Mouse (Mus musculus) hindbrain, embryonic 14.5 days (tissue): ENCODE results near the gene Avp. TPM values are rescaled to one million over a fixed set of nuclear protein-coding genes. Genes with fewer than 3 reads are reported as not detected.

Source experiments
- ATAC-seq: fragments of 200-750 bp; cut with Nextera tagmentation; 2 replicates; pipeline ENCODE4 v1.8.0; 2017; ENCODE audit warnings: moderate number of reproducible peaks, mild to moderate bottlenecking, moderate TSS enrichment, moderate library complexity; ENCODE audit not compliant: low FRiP score
- DNase-seq: peaks from one replicate; pipeline ENCODE4 v3.0.0-alpha.2; 2015; ENCODE audit warnings: low spot score
- H3K27ac ChIP-seq: fragments of 300-500 bp; sonication (generic); 2 replicates; pipeline ENCODE4 v1.5.1; 2014; ENCODE audit warnings: mild to moderate bottlenecking, moderate library complexity
- H3K27me3 ChIP-seq: fragments of 300-500 bp; sonication (generic); 2 replicates; pipeline ENCODE4 v1.6.1; 2014; ENCODE audit warnings: mild to moderate bottlenecking, low read length, mixed read lengths; ENCODE audit not compliant: control insufficient read depth, insufficient read depth
- H3K36me3 ChIP-seq: fragments of 300-500 bp; sonication (generic); replicated peaks from 2 replicates; pipeline ENCODE4 v1.6.1; 2014; ENCODE audit not compliant: control insufficient read depth, insufficient read depth
- H3K4me1 ChIP-seq: fragments of 300-500 bp; sonication (generic); replicated peaks from 2 replicates; pipeline ENCODE4 v1.6.1; 2014; ENCODE audit warnings: antibody characterized with exemption, low read length, mixed read lengths; ENCODE audit not compliant: control insufficient read depth, insufficient read depth
- H3K4me2 ChIP-seq: fragments of 300-500 bp; sonication (generic); replicated peaks from 2 replicates; pipeline ENCODE4 v1.6.1; 2014; ENCODE audit warnings: mild to moderate bottlenecking, moderate library complexity
- H3K4me3 ChIP-seq: fragments of 300-500 bp; sonication (generic); replicated peaks from 2 replicates; pipeline ENCODE4 v1.5.1; 2014; ENCODE audit warnings: mild to moderate bottlenecking, low read length
- H3K9ac ChIP-seq: fragments of 300-500 bp; sonication (generic); 2 replicates; pipeline ENCODE4 v1.6.1; 2014
- H3K9me3 ChIP-seq: fragments of 300-500 bp; sonication (generic); 2 replicates; pipeline ENCODE4 v1.6.1; 2016; ENCODE audit warnings: low read length; ENCODE audit not compliant: control insufficient read depth
- WGBS: fragments of 180-500 bp; shearing (Covaris S2); extraction: QIAGEN DNeasy Blood & Tissue Kit; methylation state at CpG from one replicate; pipeline ENCODE4 v1.1.7; 2014; 5-methylcytosine and 5-hydroxymethylcytosine counted together
- polyA plus RNA-seq: library from polyadenylated mRNA; unstranded; fragments of >200 nt; fragmentation: Nextera tagmentation; extraction: Ambion mirVana; gene quantifications from 2 replicates; pipeline ENCODE4 v1.2.1, GENCODE M21; 2014

The Avp gene
- polyA plus RNA-seq = not detected in 2 replicates

GRCm38 (mm10) chr2:130582552-130582951 is at the start of gene Avp:
TSS of gene Avp (minus strand) at chr2:130582554.
- Histone ChIP-seq H3K9ac (no peak within 1 kb of the TSS), H3K4me1 (peaks cover 11% of the 10 kb centered on the region; the same call in 1 of the 2 replicates), H3K9me3 (no peaks in the 10 kb centered on the region), H3K4me3 (no peak within 1 kb of the TSS), H3K4me2 (no peak within 1 kb of the TSS), H3K27ac (no peak within 1 kb of the TSS), H3K36me3 (no peaks in the 10 kb centered on the region), H3K27me3 (peaks cover 56% of the 10 kb centered on the region)
- no peak for DNase-seq
- ATAC-seq = no peak
- WGBS = 38% methylated on average over 10 of the region's 10 CpGs

GRCm38 (mm10) chr2:130629839-130630203 is 47.5 kb upstream of the Avp start, which contains the start of the genes Fastkd5 and Ubox5:
TSS of gene Fastkd5 (minus strand) at chr2:130630027.
TSS of gene Ubox5 (minus strand) at chr2:130630038.
- Histone ChIP-seq H3K36me3 (peaks cover 28% of the 10 kb centered on the region), H3K4me1 (peaks cover 17% of the 10 kb centered on the region), H3K9ac (peak within 1 kb of the TSS; percentile 90), H3K4me2 (peak within 1 kb of the TSS; percentile 88), H3K9me3 (no peaks in the 10 kb centered on the region), H3K4me3 (peak within 1 kb of the TSS; percentile 99), H3K27me3 (peaks cover 12% of the 10 kb centered on the region), H3K27ac (peak within 1 kb of the TSS; percentile 71)
- under 1% methylated on average over 25 of the region's 25 CpGs for WGBS
- DNase-seq (peak; percentile 93), ATAC-seq (peak; percentile 87)

DNA sequence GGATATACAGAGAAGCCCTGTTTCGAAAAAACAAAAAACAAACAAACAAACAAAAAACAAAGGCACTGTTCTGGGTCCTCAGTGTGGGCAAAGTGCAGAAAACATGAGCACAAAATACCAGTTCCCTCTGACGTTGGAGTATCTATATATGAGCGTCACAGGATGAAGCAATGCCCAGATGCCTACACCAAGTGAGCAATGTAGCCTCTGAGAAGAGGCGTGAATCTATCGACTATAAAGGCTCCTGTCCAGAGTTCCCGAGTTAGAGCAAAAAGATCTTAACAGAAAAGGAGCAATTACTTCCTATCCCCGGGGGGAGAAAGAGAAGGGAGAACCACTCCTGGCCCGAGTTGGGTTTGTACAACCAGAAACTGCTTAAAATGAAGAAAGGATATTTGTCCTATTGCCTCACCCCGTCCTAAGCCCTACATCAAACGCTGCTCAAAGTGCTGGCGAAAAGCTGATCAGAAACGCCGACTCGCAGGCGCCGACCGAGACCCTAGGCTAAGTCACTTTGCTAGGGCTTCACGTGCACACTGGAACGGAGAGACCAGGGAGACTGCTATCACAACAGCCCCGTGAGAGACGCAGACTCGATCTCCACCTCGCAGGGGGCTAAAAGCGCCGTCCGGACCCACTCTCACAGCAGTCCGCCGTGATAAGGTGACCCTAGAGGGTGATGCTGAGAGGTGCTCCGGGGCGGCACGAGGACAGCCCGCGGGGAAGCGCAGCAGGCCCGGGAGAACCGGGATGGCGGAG is 46.9 kb upstream of the Avp start:
- no peak for DNase-seq
- WGBS = 2% methylated on average over 37 of the region's 37 CpGs

DNA sequence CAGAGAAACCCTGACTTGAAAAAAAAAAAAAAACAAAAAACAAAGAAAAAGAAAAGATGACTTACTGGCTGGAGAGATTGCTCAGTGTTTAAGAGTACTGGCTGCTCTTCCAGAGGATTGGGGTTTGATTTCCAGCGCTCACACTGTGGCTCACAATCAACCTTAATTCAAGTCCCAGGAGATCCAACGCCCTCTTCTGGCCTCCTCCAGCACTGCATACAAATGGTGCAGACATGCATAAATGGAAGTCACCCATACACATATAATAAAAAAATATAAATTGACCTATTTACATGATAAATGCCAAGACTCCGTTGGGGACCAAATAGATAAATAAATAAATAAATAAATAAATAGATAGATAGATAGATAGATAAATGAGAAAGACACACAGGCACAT is 46.1 kb upstream of the Avp start:
- DNase-seq = no peak
- Histone ChIP-seq H3K9me3 (no peaks in the 10 kb centered on the region), H3K4me3 (no peak overlapping the region), H3K4me1 (peaks cover 8% of the 10 kb centered on the region), H3K27ac (no peak overlapping the region), H3K9ac (no peak overlapping the region), H3K4me2 (peak overlapping the region; percentile 88), H3K36me3 (peaks cover 34% of the 10 kb centered on the region), H3K27me3 (no peaks in the 10 kb centered on the region)
- ATAC-seq = no peak
- 64% methylated on average over 3 of the region's 3 CpGs for WGBS

More for the DNA sequence above, 46.9 kb upstream of the Avp start:
- Histone ChIP-seq H3K9me3 (no peaks in the 10 kb centered on the region), H3K36me3 (peaks cover 28% of the 10 kb centered on the region), H3K27ac (peak overlapping the region; percentile 71), H3K9ac (peak overlapping the region; percentile 90), H3K4me3 (peak overlapping the region; percentile 99), H3K27me3 (peaks cover 7% of the 10 kb centered on the region), H3K4me1 (peaks cover 12% of the 10 kb centered on the region), H3K4me2 (peak overlapping the region; percentile 88)
- peak; percentile 64; the same call in 1 of the 2 replicates for ATAC-seq

- DNase-seq (no peak), ATAC-seq (no peak)
- Histone ChIP-seq H3K4me1 (no peaks in the 10 kb centered on the region), H3K27me3 (no peaks in the 10 kb centered on the region), H3K27ac (no peak overlapping the region), H3K36me3 (peaks cover 51% of the 10 kb centered on the region), H3K9me3 (no peaks in the 10 kb centered on the region), H3K9ac (no peak overlapping the region), H3K4me2 (no peak overlapping the region), H3K4me3 (no peak overlapping the region)
- WGBS = 94% methylated on average over 7 of the region's 7 CpGs
These were observed 36.6 kb upstream of the Avp start for GRCm38 (mm10) chr2:130618972-130619371.

DNA sequence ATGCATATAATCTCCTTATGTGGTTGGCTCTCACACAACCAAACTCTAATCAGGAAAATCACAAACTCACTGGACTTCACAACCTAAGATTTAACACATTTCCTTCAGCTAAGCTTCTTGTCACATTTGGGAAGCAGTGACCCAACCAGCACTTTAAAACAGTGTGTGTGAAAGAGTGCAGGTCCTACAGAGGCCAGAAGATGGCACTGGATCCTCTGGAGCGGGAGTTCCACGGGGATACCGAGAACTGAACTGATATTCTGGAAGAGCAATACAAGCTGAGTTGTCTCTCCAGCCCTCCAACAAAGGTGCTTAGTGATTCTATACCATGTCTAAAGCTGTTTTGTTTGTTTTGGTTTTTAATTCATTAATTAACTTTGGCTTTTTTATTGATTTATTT is 30.7 kb upstream of the Avp start:
- 63% methylated on average over 3 of the region's 3 CpGs for WGBS
- ATAC-seq (no peak), DNase-seq (no peak)
- Histone ChIP-seq H3K27me3 (no peaks in the 10 kb centered on the region), H3K36me3 (peaks cover 43% of the 10 kb centered on the region), H3K4me3 (no peak overlapping the region), H3K9ac (no peak overlapping the region), H3K27ac (no peak overlapping the region), H3K9me3 (no peaks in the 10 kb centered on the region), H3K4me2 (no peak overlapping the region), H3K4me1 (no peaks in the 10 kb centered on the region)

- H3K4me3 ChIP-seq = no peak overlapping the region
- H3K27me3 ChIP-seq = no peaks in the 10 kb centered on the region
- no peak overlapping the region for H3K9ac ChIP-seq
- 87% methylated on average over 4 of the region's 4 CpGs for WGBS
- no peak overlapping the region for H3K4me2 ChIP-seq
- peaks cover 67% of the 10 kb centered on the region for H3K36me3 ChIP-seq
- no peak for ATAC-seq
- H3K4me1 ChIP-seq = no peaks in the 10 kb centered on the region
- no peaks in the 10 kb centered on the region for H3K9me3 ChIP-seq
- DNase-seq = no peak
- no peak overlapping the region for H3K27ac ChIP-seq
These were observed 19.8 kb upstream of the Avp start for GRCm38 (mm10) chr2:130602195-130602594.

- WGBS = 81% methylated on average over 3 of the region's 3 CpGs
- no peaks in the 10 kb centered on the region for H3K9me3 ChIP-seq
- no peak overlapping the region for H3K27ac ChIP-seq
- H3K9ac ChIP-seq = no peak overlapping the region
- no peaks in the 10 kb centered on the region for H3K4me1 ChIP-seq
- H3K27me3 ChIP-seq = no peaks in the 10 kb centered on the region
- H3K36me3 ChIP-seq = peaks cover 85% of the 10 kb centered on the region
- no peak overlapping the region for H3K4me2 ChIP-seq
- DNase-seq (no peak), ATAC-seq (no peak)
- no peak overlapping the region for H3K4me3 ChIP-seq
These were observed 16.0 kb upstream of the Avp start for GRCm38 (mm10) chr2:130598399-130598798.

DNA sequence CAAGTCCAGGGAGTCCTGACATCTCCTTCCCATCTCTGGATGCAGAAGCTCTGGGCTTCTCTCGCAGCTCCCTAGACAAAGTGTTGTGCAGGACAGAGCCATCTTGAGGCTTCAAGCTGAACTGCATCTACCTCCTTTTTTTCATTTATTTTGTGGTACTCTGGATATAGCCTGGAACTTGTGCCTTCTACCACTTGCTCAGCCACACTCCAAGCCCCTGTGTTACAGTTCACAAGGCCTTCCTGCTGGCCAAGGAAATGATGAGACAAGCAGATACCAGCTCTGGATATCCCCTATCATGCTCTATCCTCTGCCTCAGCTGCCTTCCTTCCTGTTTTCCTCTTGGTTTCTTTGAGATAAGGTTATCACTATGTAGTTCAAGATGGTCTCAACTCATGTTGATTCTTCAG is 15.3 kb upstream of the Avp start:
- Histone ChIP-seq H3K9me3 (no peaks in the 10 kb centered on the region), H3K4me2 (no peak overlapping the region), H3K4me1 (no peaks in the 10 kb centered on the region), H3K4me3 (no peak overlapping the region), H3K9ac (no peak overlapping the region), H3K27ac (no peak overlapping the region), H3K27me3 (no peaks in the 10 kb centered on the region), H3K36me3 (peaks cover 84% of the 10 kb centered on the region)
- peak; percentile 65 for DNase-seq
- 7% methylated on average over 1 of the region's 1 CpGs for WGBS
- peak; percentile 17; the same call in 1 of the 2 replicates for ATAC-seq
